Mouse (Mus musculus) heart, adult 2 months (tissue): ENCODE results near the gene Coq9.

ENCODE experiments used
- CTCF ChIP-seq: fragments of 200-600 bp; IDR thresholded peaks from 2 replicates; pipeline ENCODE4 v1.8.1; 2022; ENCODE audit warnings: antibody characterized with exemption, mild to moderate bottlenecking, moderate library complexity
- EP300 ChIP-seq: fragments of 200-500 bp; IDR thresholded peaks from 2 replicates; pipeline ENCODE4 v1.6.1; 2011; ENCODE audit warnings: low read depth, low read length, control low read depth; ENCODE audit not compliant: insufficient read depth
- POLR2A ChIP-seq: fragments of 200-500 bp; IDR thresholded peaks from 2 replicates; pipeline ENCODE4 v1.6.1; 2011; ENCODE audit warnings: mild to moderate bottlenecking, low read depth, low read length, control low read depth; ENCODE audit not compliant: insufficient read depth

DNA sequence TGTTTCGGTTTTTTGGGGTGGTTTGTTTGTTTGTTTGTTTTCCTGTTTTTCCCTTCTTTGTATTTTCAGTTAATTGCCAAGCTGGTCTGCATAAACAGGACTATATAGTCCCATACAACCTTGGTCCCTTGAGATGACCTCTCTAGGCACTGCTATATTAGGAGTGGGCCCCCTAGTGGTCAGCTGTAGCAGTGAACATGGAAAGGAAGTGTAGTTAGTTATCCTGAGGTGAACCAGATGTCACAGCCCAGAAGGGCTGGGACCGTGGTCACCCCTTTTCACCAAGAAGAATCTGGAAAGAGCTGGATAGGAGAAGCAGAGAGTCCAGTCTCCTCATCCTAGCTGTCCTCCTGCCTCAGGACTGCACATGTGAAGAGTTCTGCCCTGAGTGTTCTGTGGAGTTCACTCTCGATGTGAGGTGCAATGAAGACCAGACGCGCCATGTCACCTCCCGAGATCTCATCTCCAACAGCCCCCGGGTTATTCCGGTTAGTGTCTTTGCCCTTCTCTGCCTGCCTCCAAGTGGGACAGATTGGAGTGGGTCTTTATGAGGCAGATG, 23.3 kb downstream of the Coq9 start:
- peak; percentile 96 for TF ChIP-seq CTCF
- no peak for TF ChIP-seq POLR2A
- no peak for TF ChIP-seq EP300
